Mouse (Mus musculus) liver, embryonic 13.5 days (tissue): Measurements from ENCODE around the gene Galnt6. TPM values are rescaled to one million over a fixed set of nuclear protein-coding genes. Genes with fewer than 3 reads are reported as not detected.

Source experiments
- ATAC-seq: fragments of 200-750 bp; cut with Nextera tagmentation; 2 replicates; pipeline ENCODE4 v1.8.0; 2017; ENCODE audit warnings: low read depth, mild to moderate bottlenecking, moderate number of reproducible peaks, moderate library complexity
- DNase-seq: peaks from one replicate; pipeline ENCODE4 v3.0.0; 2022
- H3K27ac ChIP-seq: fragments of 300-500 bp; sonication (generic); 2 replicates; pipeline ENCODE4 v1.5.1; 2015; ENCODE audit warnings: moderate library complexity, mild to moderate bottlenecking, inconsistent platforms
- H3K27me3 ChIP-seq: fragments of 300-500 bp; sonication (generic); 2 replicates; pipeline ENCODE4 v1.6.1; 2015; ENCODE audit warnings: mild to moderate bottlenecking, inconsistent platforms
- H3K36me3 ChIP-seq: fragments of 300-500 bp; sonication (generic); 2 replicates; pipeline ENCODE4 v1.6.1; 2015; ENCODE audit warnings: mild to moderate bottlenecking, inconsistent platforms
- H3K4me1 ChIP-seq: fragments of 300-500 bp; sonication (generic); replicated peaks from 2 replicates; pipeline ENCODE4 v1.6.1; 2015; ENCODE audit warnings: inconsistent platforms
- H3K4me2 ChIP-seq: fragments of 300-500 bp; sonication (generic); 2 replicates; pipeline ENCODE4 v1.6.1; 2015; ENCODE audit warnings: inconsistent platforms, mild to moderate bottlenecking, moderate library complexity
- H3K4me3 ChIP-seq: fragments of 300-500 bp; sonication (generic); replicated peaks from 2 replicates; pipeline ENCODE4 v1.5.1; 2015; ENCODE audit warnings: mild to moderate bottlenecking, inconsistent platforms
- H3K9ac ChIP-seq: fragments of 300-500 bp; sonication (generic); 2 replicates; pipeline ENCODE4 v1.6.1; 2015; ENCODE audit warnings: mild to moderate bottlenecking, inconsistent platforms
- H3K9me3 ChIP-seq: fragments of 300-500 bp; sonication (generic); replicated peaks from 2 replicates; pipeline ENCODE4 v1.6.1; 2016; ENCODE audit warnings: inconsistent platforms
- WGBS: fragments of 180-500 bp; shearing (Covaris S2); methylation state at CpG from one replicate; pipeline ENCODE4 v1.1.7; 2015; ENCODE audit not compliant: insufficient replicate concordance; 5-methylcytosine and 5-hydroxymethylcytosine counted together
- polyA plus RNA-seq: library from polyadenylated mRNA; unstranded; fragments of >200 nt; fragmentation: Nextera tagmentation; extraction: Ambion mirVana; gene quantifications from 2 replicates; pipeline ENCODE4 v1.2.1, GENCODE M21; 2015

The Galnt6 gene
- polyA plus RNA-seq, 1 experiment from 2014 or later = 1.1 TPM

- no peak overlapping the region for H3K4me2 ChIP-seq
- H3K9ac ChIP-seq = no peak overlapping the region
- H3K9me3 ChIP-seq = no peaks in the 10 kb centered on the region
- no peaks in the 10 kb centered on the region for H3K36me3 ChIP-seq
- 59% methylated on average over 5 of the region's 5 CpGs for WGBS
- no peak overlapping the region for H3K4me3 ChIP-seq
- DNase-seq (no peak), ATAC-seq (no peak)
- H3K27me3 ChIP-seq = peaks cover 21% of the 10 kb centered on the region
- no peak overlapping the region for H3K27ac ChIP-seq
- H3K4me1 ChIP-seq = peaks cover 40% of the 10 kb centered on the region
Observed at GRCm38 (mm10) chr15:100753045-100753444, 23.9 kb upstream of the Galnt6 start.

GRCm38 (mm10) chr15:100752439-100752838, 23.3 kb upstream of the Galnt6 start:
- no peak overlapping the region for H3K4me2 ChIP-seq
- no peaks in the 10 kb centered on the region for H3K9me3 ChIP-seq
- no peaks in the 10 kb centered on the region for H3K36me3 ChIP-seq
- H3K27ac ChIP-seq = no peak overlapping the region
- H3K4me1 ChIP-seq = peaks cover 41% of the 10 kb centered on the region
- no peak overlapping the region for H3K4me3 ChIP-seq
- DNase-seq (no peak), ATAC-seq (no peak)
- no peak overlapping the region for H3K9ac ChIP-seq
- WGBS = 53% methylated on average over 2 of the region's 2 CpGs
- peaks cover 21% of the 10 kb centered on the region for H3K27me3 ChIP-seq

- Histone ChIP-seq H3K4me3 (no peak overlapping the region), H3K27ac (no peak overlapping the region; the same call in none of the 2 replicates), H3K4me1 (peaks cover 52% of the 10 kb centered on the region), H3K27me3 (peaks cover 17% of the 10 kb centered on the region), H3K36me3 (no peaks in the 10 kb centered on the region), H3K9me3 (no peaks in the 10 kb centered on the region), H3K9ac (0 out of 2 replicates have a peak overlapping the region, but pooled peaks have one; percentile 32), H3K4me2 (peak overlapping the region; percentile 36; the same call in 1 of the 2 replicates)
- peak; percentile 51 for DNase-seq
- ATAC-seq = no peak
- WGBS = 49% methylated on average over 10 of the region's 10 CpGs
Observed at GRCm38 (mm10) chr15:100749751-100750538, 20.8 kb upstream of the Galnt6 start.

- H3K4me3 ChIP-seq = no peak overlapping the region
- no peak for ATAC-seq
- H3K27me3 ChIP-seq = peaks cover 9% of the 10 kb centered on the region
- H3K27ac ChIP-seq = peak overlapping the region; percentile 85
- DNase-seq = no peak
- H3K36me3 ChIP-seq = no peaks in the 10 kb centered on the region
- no peaks in the 10 kb centered on the region for H3K9me3 ChIP-seq
- peak overlapping the region; percentile 70; the same call in 1 of the 2 replicates for H3K9ac ChIP-seq
- H3K4me1 ChIP-seq = peaks cover 49% of the 10 kb centered on the region
- WGBS = 77% methylated on average over 3 of the region's 3 CpGs
- peak overlapping the region; percentile 85; the same call in 1 of the 2 replicates for H3K4me2 ChIP-seq
Observed at GRCm38 (mm10) chr15:100748584-100748983, 19.4 kb upstream of the Galnt6 start.

GRCm38 (mm10) chr15:100747121-100747963, 18.2 kb upstream of the Galnt6 start:
- Histone ChIP-seq H3K9ac (peak overlapping the region; percentile 70), H3K4me1 (peaks cover 49% of the 10 kb centered on the region), H3K9me3 (no peaks in the 10 kb centered on the region), H3K27me3 (no peaks in the 10 kb centered on the region), H3K27ac (peak overlapping the region; percentile 85), H3K36me3 (no peaks in the 10 kb centered on the region), H3K4me3 (peak overlapping the region; percentile 59), H3K4me2 (peak overlapping the region; percentile 85)
- DNase-seq = peak; percentile 87
- 2% methylated on average over 27 of the region's 27 CpGs for WGBS
- peak; percentile 98 for ATAC-seq

GRCm38 (mm10) chr15:100746478-100747120, 17.4 kb upstream of the Galnt6 start:
- Histone ChIP-seq H3K9ac (peak overlapping the region; percentile 56; the same call in 1 of the 2 replicates), H3K4me1 (peaks cover 49% of the 10 kb centered on the region), H3K4me3 (peak overlapping the region; percentile 20), H3K27ac (peak overlapping the region; percentile 86), H3K4me2 (peak overlapping the region; percentile 85), H3K27me3 (no peaks in the 10 kb centered on the region), H3K9me3 (no peaks in the 10 kb centered on the region), H3K36me3 (no peaks in the 10 kb centered on the region)
- no peak for ATAC-seq
- DNase-seq = no peak
- WGBS = 37% methylated on average over 6 of the region's 6 CpGs

- Histone ChIP-seq H3K27ac (no peak overlapping the region), H3K4me1 (peaks cover 38% of the 10 kb centered on the region), H3K36me3 (no peaks in the 10 kb centered on the region), H3K9ac (no peak overlapping the region), H3K4me2 (no peak overlapping the region), H3K27me3 (no peaks in the 10 kb centered on the region), H3K9me3 (no peaks in the 10 kb centered on the region), H3K4me3 (no peak overlapping the region)
- 83% methylated on average over 6 of the region's 6 CpGs for WGBS
- ATAC-seq = no peak
- DNase-seq = no peak
Observed at GRCm38 (mm10) chr15:100743238-100743637, 14.1 kb upstream of the Galnt6 start.

- H3K4me1 ChIP-seq = peaks cover 41% of the 10 kb centered on the region
- DNase-seq (no peak), ATAC-seq (no peak)
- 81% methylated on average over 6 of the region's 6 CpGs for WGBS
- no peak overlapping the region for H3K4me2 ChIP-seq
- H3K27ac ChIP-seq = peak overlapping the region; percentile 81; the same call in 1 of the 2 replicates
- no peak overlapping the region for H3K4me3 ChIP-seq
- no peaks in the 10 kb centered on the region for H3K9me3 ChIP-seq
- H3K27me3 ChIP-seq = no peaks in the 10 kb centered on the region
- no peak overlapping the region for H3K9ac ChIP-seq
- H3K36me3 ChIP-seq = no peaks in the 10 kb centered on the region
Observed at GRCm38 (mm10) chr15:100739442-100739841, 10.3 kb upstream of the Galnt6 start.

- no peaks in the 10 kb centered on the region for H3K9me3 ChIP-seq
- 18% methylated on average over 7 of the region's 7 CpGs for WGBS
- peak overlapping the region; percentile 59; the same call in 1 of the 2 replicates for H3K9ac ChIP-seq
- no peak overlapping the region for H3K4me3 ChIP-seq
- no peaks in the 10 kb centered on the region for H3K36me3 ChIP-seq
- peak; percentile 91 for ATAC-seq
- H3K27ac ChIP-seq = peak overlapping the region; percentile 81
- H3K4me1 ChIP-seq = peaks cover 49% of the 10 kb centered on the region
- H3K27me3 ChIP-seq = no peaks in the 10 kb centered on the region
- DNase-seq = peak; percentile 71
- peak overlapping the region; percentile 51 for H3K4me2 ChIP-seq
Observed at GRCm38 (mm10) chr15:100738351-100738781, 9.2 kb upstream of the Galnt6 start.

GRCm38 (mm10) chr15:100737667-100738066, 8.5 kb upstream of the Galnt6 start:
- WGBS = 75% methylated on average over 3 of the region's 3 CpGs
- Histone ChIP-seq H3K4me3 (no peak overlapping the region), H3K27ac (peak overlapping the region; percentile 81)

GRCm38 (mm10) chr15:100735953-100736300, 6.8 kb upstream of the Galnt6 start:
- 20% methylated on average over 9 of the region's 9 CpGs for WGBS
- Histone ChIP-seq H3K4me3 (no peak overlapping the region), H3K27me3 (peaks cover 18% of the 10 kb centered on the region), H3K9me3 (no peaks in the 10 kb centered on the region), H3K4me2 (peak overlapping the region; percentile 15), H3K36me3 (no peaks in the 10 kb centered on the region), H3K4me1 (peaks cover 61% of the 10 kb centered on the region), H3K9ac (no peak overlapping the region), H3K27ac (peak overlapping the region; percentile 23; the same call in 1 of the 2 replicates)
- DNase-seq = no peak
- ATAC-seq = no peak

More at GRCm38 (mm10) chr15:100737667-100738066, 8.5 kb upstream of the Galnt6 start:
- Histone ChIP-seq H3K4me2 (peak overlapping the region; percentile 51; the same call in 1 of the 2 replicates), H3K9me3 (no peaks in the 10 kb centered on the region), H3K36me3 (no peaks in the 10 kb centered on the region), H3K9ac (peak overlapping the region; percentile 59), H3K4me1 (peaks cover 53% of the 10 kb centered on the region), H3K27me3 (peaks cover 3% of the 10 kb centered on the region; the same call in 1 of the 2 replicates)
- no peak for DNase-seq
- ATAC-seq = no peak
